Mouse (Mus musculus) heart, adult 9 months (tissue): ENCODE data around the gene Samd1.
"Not testable (repeated sequence)": the region's sequence is repeated elsewhere in the genome, so short reads cannot be mapped to it uniquely, and the experiment has no call there.

ENCODE experiments used
- DNase-seq, 2 experiments: peaks; one replicate each; pipeline ENCODE4 v3.0.0; 2022; ENCODE audit warnings: low spot score in 2 of 2

Samd1 gene

DNA sequence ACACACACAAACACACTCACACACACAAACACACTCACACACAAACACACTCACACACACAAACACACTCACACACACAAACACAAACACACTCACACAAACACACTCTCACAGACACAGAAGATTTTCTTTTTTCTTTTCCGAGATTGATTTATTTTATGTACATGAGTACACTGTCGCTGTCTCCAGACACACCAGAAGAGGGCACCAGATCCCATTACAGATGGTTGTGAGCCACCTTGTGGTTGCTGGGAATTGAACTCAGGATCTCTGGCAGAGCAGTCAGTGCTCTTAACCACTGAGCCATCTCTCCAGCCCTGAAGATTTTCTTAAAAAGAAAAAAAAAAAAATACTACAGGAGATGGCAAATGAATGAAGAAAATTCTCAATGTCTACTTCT is 14.2 kb upstream of the Samd1 start:
- not testable (repeated sequence) for DNase-seq

DNA sequence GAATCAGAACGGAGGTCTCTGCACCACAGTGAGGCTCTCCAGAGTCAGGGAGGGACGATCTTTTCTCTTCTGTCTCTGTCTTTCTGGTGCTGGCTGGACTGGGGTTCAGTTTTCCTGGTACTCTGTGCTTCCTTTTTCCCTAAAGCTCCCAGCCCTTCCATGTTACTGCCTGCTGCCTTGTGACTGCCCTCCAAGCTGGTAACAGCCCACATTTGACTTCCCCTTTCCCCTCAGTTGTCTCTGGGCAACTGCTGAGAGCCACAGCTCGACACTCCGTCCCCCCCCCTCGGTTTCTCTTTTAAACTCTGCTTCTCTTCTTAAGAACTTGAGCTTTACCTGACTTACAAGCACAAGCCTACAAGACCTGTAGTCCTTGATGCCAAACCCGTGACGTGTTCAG is 8.2 kb upstream of the Samd1 start:
- DNase-seq: no peak

DNA sequence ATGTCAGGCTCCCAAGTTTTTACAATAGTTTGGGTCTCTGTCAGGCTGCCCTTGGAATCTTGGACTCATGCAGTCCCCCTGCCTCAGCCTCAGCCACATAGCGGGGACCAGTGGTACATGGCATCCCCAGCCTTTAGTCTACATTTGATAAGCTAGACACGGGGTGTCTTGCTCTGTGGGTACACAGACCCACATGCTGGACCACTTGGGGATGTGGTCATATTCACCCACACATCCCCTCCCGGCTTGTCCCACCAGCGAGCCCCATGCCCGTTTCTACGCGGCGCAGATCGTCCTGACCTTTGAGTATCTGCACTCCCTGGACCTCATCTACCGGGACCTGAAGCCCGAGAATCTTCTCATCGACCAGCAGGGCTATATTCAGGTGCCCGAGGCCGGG is 7.3 kb upstream of the Samd1 start:
- no peak for DNase-seq

DNA sequence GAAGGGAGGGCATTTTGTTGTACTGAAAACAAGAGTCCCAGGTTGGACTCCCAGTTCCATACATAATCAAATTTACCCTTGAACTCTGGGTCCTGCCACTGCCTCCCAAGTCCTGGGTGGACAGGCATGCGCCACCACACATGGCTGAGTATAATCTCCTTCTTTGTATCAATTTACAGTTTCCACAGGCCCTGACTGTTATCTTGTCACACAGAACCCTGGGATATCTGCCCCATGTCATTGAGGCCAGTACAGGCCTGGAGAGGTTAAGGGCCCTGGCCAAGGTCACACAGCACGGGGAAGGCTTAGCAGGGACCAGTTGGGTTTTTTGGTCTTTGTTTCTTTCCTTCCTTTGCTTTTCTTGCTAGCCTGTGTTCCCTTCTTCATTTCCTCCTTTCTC is 5.0 kb upstream of the Samd1 start:
- no peak for DNase-seq

DNA sequence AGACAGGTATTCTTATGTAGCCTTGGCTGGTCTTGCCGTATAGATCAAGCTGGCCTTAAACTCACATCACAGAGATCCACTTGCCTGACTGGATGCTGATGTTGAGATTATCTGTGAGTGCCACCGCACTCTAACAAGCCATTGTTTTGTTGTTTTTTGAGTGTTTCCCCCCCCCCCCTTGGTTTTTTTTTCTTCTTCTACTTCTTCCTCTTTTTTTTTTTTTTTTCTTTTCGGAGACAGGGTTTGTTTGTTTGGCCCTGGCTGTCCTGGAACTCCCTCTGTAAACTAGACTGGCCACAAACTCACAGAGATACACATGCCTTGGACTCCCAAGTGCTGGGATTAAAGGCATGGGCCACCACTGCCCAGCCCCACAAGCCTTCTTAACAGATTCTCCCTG is 3.4 kb upstream of the Samd1 start:
- DNase-seq: no peak

DNA sequence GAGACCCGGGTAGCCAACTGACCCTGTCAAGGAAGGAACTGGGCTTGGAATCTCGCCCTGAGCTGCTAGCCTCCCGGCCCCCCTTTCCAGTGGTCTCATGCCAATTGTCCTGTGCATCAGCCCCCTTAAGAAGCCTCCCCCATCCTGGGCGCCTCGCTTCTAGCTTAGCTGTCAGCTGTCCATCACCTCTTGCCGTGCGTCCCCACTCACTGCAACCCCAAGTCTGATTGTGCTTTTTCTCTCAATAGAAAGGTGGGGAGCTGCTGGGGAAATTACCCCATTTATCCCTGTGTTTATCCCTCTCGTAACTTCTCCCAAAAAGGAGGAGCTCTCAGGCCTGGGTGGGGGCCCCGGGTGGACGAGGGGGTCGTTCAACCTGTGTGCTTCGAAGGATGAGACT is 1.5 kb upstream of the Samd1 start:
- DNase-seq: no peak

DNA sequence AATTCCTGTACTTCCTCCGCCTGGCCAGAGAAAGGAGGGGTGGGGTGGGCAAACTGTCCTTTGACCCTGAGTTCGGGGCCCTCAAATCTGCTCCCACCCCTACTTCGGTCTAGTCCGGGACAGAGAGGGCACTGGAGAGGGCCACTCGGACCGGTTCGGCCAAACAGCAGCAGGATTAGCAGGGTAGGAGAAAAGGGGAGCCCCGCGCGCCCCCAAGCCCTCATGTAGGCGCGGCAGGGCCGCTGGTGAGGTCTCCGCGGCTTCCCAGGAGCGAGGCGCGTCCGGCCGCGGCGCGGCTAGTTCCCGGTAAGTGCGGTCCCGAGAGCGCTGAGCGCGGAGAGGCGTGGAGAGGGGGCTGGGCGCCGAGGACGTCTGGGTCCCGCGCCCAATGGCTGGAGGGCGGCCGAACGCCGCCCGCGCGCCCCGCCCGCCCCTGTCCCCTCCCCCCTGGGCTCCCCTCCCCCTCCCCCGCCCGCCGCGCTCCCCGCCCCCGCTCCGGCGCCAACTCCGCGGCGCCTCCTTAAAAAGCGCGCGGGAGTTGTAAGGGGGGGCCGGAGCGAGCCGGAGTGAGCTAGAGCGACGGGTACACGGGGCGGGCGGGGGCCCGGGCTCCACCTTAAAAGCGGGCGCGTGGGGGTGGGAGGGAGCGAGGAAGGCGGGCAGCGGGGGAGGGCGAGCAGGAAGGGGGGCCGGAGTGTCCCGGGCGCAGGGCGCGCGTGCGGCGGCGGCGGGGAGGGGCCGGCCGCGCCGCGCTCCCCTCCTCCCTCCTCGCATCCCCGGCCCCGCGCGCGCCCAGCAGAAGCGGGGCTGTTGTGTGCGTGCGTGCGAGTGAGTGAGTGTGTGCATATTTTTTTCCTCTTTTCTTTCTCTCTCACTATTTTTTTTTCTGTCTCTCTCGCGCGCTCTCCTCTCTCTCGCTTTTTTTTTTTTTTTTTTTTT is 636 bp upstream of the Samd1 start:
- DNase-seq: peak; percentile 89 to 90

DNA sequence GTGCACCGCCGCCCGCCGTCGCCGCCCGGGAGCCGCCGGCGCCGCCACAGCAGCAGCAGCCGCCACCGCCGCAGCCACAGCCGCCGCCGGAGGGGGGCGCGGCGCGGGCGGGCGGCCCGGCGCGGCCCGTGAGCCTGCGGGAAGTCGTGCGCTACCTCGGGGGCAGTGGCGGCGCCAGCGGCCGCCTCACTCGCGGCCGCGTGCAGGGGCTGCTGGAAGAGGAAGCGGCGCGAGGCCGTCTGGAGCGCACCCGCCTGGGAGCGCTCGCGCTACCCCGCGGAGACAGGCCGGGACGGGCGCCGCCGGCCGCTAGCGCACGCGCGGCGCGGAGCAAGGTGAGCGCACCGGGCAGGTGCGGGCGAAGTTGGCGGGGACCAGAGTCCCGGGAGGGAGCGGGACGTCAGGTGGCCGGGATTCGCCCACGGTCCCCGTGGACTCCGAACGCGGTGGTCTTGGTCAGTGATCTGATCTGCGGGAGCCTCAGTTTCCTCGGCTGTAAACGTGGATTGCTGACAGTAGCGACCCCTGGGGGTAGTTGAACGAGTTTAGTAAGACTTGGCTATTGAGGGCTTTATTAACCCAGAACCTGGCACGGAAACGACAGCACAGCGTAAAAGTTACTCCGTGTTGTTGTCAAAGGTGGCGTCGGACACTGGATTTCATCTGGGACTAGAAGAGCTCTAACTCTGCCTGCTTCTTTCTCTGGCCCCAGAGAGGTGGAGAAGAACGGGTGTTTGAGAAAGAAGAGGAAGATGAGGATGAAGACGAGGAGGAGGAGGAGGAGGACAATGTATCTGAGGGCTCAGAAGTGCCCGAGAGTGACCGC is 972 bp downstream of the Samd1 start:
- no peak for DNase-seq

DNA sequence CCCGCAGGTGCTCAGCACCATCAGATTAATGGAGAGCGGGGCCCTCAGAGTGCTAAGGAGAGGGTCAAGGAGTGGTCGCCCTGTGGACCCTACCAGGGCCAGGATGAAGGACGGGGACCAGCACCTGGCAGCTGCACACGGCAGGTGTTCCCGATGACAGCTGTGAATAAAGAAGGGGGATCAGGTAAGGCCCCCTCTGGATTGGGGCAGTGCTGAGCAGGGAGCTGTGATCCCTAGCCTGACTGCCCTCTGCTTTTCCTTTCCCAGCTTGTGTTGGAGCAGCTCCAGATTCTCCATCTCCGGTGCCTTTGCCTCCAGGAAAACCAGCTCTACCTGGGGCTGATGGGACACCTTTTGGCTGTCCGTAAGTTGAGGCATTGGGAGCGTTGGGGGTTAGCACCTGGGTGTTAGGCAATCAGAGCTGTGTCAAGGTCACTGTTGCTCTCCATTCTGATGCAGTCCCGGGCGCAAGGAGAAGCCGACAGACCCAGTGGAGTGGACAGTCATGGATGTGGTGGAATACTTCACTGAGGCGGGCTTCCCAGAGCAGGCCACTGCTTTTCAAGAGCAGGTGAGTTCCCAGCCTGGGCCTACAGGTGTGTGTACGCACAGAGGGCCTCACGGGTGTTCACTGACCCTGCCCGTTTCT is 1.7 kb downstream of the Samd1 start:
- no peak for DNase-seq

DNA sequence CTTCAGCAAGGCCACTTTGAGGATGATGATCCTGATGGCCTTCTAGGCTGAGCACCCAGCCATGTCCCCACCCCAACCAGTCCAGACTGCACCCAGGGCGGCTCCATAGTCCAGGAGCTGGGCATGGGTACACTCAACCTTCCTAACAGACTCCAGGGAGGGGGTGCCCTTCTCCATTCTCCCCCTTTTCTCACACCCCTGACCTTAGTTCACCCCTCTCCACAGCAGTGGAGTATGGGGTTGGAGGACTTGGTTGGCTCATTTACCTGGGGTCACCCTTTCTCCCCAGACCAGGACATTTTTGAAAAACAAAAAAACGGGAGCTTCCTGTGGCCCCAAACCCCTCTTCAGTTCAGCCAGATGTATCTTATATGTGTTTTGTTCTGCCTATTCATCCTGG is 2.4 kb downstream of the Samd1 start:
- no peak for DNase-seq

DNA sequence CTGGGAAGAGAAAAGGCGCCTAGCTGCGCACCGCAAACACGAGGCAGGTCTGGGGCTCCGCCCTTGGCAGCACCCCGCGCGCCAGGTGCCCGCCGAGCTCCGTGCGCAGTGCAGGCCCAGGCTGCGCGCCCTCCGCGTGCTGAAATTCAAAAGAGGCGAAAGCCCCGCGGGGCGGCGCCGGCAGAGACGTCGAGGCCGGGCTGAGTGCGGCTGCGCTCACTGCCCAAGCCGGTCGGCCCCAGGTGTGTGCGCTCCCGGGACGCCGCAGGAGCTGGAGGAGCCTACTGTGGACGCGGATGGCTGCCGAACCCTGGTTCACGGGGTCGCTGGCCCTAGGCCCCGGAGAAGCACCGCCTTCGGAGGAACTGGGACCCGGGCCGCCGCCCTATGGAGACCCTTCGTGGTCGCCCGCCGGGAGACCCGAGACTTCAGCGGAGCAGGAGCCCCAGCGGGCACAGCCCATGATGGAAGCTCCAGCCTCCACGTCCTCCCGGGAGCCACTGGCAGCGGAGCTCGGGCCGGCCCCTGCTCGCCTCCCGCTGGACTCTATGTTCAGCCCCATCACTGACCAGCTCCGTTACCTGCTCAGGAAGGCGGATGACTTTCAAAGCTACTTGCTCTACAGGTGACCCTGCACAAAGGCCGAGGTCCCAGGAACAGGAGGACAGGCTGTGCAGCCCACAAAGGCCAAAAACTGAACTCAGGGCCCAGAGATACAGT is 4.0 kb downstream of the Samd1 start, which contains the start of gene 1700067K01Rik:
Gene 1700067K01Rik (plus strand): TSS at position 222 of the 720 bp plus-strand sequence.
- no peak for DNase-seq

DNA sequence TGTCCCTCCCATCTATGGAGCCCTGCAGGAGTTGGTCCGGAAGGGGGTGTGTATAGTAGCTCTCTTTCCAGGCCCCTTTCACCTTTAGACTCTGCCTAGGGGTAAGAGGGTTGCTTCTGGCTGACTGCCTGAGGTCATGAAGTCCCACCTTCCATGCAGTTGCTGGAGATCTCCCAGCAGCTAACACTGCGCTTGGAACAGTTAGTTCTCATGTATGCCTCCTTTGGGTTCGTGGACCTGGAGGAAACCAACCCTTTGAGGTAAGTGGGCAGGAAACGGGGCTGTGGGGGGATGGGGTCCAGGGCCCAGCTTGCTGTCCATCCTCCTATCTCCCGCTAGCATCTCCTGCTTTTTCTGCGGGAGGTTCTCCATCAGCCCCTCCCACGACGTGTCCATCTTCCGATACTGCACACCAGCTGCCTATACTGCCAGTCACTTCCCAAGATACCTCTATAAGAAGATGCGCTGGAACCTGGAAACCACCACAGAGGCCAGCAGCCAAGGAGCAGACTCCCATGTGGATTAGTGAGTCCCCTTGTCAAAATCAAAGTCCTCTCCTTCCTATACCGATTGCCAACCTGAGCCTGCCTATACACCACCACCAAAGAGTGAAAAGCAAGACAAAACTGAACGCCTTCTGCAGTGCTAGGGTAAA is 5.6 kb downstream of the Samd1 start:
- DNase-seq: no peak

DNA sequence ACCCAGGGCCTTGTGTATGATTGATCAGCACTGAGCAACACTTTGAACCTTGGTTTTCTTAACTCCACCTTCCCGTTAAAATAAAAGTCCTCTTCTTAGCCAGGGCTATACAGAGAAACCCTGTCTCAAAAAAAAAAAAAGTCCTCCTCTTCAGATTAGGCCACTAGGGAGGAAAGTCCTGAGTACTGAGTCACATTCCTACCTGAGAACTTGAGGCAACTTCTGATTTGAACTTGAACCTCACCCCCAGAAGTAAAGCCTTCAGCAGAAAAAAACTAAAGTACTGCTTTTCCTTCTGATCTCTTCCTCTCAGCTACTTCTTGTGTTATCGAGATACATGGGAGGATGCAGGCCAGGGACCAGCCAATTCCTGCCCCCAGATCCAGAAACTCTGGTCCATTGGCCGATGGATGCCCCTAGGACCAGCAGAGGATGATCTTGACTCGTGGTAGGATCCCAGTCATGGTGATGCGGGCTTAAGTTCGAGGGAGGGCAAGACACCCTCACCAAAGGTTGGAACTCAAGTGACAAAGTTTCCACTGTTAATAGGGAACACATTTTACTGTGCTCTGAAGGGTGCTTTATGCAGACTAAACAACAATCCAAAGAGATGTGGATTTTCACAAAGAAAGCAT is 6.3 kb downstream of the Samd1 start:
- DNase-seq: no peak

DNA sequence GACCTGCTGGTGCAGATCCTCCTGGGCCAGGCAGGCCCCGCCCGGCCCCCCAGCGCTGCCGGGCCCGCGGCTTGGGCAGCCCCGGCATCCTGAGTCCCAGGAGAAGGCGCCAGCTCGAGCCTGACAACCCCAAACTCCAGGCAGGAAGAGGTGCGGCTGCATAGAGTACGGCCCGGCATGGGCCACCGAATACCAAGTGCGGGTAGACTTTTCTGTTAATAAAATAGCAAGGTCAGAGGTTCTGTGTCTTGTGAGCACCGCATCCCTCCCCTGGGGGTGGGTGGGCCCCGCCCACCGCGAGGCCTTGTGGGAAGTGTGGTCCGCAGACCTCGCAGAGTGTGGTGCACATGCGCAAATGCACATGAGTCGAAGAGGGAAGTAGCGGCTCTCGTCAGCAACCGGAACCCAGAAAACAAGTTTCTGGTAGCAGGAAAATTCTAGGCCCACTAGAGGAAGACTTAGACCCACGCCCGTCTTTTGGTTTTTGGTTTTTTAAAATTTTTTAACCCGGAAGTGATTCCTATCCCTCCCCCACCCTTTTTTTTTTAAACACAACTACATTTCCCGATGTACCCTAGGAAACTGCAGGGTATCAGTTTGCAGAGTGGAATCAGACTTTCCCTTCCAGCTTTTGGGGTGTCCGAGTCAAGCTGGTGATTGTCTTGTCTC is 7.2 kb downstream of the Samd1 start:
- DNase-seq: peak; percentile 94 to 95

DNA sequence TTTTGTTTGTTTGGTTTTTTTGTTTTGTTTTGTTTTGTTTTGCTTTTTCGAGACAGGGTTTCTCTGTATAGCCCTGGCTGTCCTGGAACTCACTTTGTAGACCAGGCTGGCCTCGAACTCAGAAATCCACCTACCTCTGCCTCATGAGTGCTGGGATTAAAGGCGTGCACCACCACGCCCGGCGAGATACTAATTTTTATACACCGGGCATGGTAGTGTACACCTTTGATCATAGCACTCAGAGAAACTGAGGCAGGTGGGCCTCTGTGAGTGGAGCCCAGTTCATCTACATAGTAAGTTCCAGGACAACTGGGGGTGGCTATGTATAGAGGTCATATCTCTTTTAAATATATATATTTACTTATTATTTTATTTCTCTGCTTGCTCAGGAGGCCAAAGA is 8.0 kb downstream of the Samd1 start:
- not testable (repeated sequence) for DNase-seq

DNA sequence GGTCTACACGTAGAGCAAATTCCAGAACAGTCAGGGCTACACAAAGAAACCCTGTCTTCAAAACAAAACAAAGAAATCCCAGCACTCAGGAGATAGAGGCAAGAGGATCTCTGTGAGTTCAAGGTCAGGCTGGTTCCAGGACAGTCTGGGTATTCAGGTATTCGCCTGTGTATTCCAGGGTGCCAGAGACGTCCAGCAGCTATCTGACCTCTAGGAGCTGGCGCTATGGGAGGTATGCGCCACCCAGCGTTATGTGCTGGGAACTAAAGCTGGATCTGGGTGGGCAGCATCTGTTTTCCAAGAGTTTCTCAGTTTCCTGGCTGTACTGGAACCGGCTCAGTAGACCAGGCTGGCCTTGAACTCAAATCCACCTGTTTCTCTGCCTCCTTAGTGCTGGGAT is 10.9 kb downstream of the Samd1 start:
- no peak for DNase-seq

DNA sequence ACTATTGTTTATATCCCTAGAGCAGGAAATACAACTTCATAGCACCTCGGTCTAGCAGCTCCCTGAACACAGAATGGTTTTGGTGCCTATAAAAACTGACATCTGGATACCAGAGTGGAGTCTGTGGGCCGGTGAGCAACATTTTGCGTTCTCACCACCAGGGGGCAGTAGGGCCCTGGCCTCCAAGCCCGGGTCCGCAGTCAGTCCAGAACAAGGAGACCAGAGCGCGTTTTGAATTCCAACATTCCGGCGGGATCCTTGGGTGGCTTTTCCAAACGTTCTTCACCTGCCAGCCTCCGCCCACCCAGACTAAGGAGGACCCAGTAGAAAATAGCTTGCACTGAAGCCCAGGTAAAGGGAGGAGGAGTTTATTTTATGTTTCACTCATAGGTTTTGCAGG is 12.4 kb downstream of the Samd1 start:
- DNase-seq: peak; percentile 79 to 86

DNA sequence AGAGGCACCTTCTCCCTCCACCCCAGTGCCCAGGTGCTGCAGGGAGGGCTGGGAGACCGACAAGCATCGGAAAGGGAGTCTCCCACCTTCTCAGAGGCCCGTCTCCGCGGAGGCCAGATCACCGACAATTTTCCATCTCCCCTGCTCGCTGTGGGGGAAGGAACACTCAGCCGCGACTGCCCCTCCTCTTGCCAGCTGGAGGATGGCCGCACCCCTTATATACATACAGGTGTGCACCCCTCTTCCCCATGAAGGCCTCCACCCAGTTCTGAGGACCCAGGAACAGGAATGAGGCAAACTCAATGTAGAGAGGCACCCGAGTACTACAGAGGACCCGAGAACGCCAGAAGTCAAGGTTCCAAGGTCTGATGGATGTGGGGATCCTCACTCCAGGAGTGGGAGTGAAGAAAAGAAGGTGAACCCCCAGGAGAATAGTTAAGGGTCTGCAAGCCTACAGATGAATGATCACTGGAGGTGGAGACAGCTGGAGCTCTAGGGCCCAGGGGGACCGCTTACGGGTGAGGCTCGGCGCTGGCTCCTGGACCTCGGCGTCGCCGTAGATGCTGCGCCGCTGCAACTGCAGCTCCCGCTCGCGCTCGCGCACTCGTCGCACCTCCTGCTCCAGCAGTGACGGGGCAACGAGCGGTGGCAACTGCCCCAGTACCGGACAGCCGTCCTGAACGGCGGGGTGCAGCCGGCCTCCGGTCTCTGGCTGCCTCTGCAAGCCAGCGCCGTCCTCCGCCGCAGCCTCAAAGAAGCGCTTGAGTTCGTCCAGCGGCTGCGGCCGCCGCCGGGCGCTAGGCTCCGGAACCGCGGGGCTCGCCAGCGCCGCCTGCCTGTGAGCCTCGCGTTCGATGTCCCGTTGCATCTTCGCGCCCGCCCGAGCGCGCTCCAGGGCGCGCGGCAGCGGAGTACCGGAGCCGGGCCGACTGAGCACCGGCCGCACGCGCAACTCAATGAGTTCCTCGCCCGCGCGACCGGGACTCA is 13.4 kb downstream of the Samd1 start:
- peak in 1 of 2 experiments; percentile 73 for DNase-seq
